ENCODE assay signal across 8 mouse cellular contexts in genomic region chr19:5447515-5448353, GRCm38 (mm10). TPM values are rescaled to one million over a fixed set of nuclear protein-coding genes. Genes with fewer than 3 reads are reported as not detected.
A peak's percentile ranks its signal among the peaks of the same experiment; 100 is the strongest.
DNase-seq lines count a peak whose midpoint lies in the region; ATAC-seq and TF ChIP-seq lines count a peak whose summit lies in the region.

TSS of gene Fosl1 (plus strand) at chr19:5447547.

- H3K4me1 ChIP-seq in cerebellum, adult 2 months (ENCODE audit: control insufficient read depth, insufficient read depth, low read length), result no peaks in the 10 kb centered on the region; the same call in 1 of the 2 replicates
- H3K4me1 ChIP-seq in midbrain, embryonic 16.5 days (ENCODE audit: control insufficient read depth, insufficient read depth, low read length), result peaks cover 5% of the 10 kb centered on the region; the same call in 1 of the 2 replicates
- peaks cover 16% of the 10 kb centered on the region for H3K4me1 ChIP-seq in stomach, embryonic 14.5 days (ENCODE audit: control insufficient read depth, insufficient read depth, low read length)

- DNase-seq in heart, adult 11 months, result peak; percentile 97
- no peak for DNase-seq in heart, postnatal 25 days (ENCODE audit: low spot score)
- peak; percentile 58 to 66 for DNase-seq in cerebellum, adult 2 months
- peak; percentile 41 for DNase-seq in forelimb bud, embryonic 11.5 days (ENCODE audit: low read depth, low spot score)
- DNase-seq in induced T-regulatory cell, adult 2 months (ENCODE audit: low read depth), result peak; percentile 94
- peak; percentile 75 for DNase-seq in liver

- peak within 1 kb of the TSS; percentile 46 for H3K4me3 ChIP-seq in cerebellum, adult 2 months (replicated peaks; ENCODE audit: insufficient read depth, low read depth, low read length)
- peak within 1 kb of the TSS; percentile 56 for H3K4me3 ChIP-seq in midbrain, embryonic 16.5 days (ENCODE audit: low read depth, low read length)
- peak within 1 kb of the TSS; percentile 47 for H3K4me3 ChIP-seq in stomach, embryonic 14.5 days (ENCODE audit: low read depth, low read length)

- H3K9me3 ChIP-seq in midbrain, embryonic 16.5 days (replicated peaks; ENCODE audit: control insufficient read depth, low read length, poor library complexity, severe bottlenecking), result no peaks in the 10 kb centered on the region
- H3K9me3 ChIP-seq in stomach, embryonic 14.5 days (ENCODE audit: control insufficient read depth, low read depth, low read length), result no peaks in the 10 kb centered on the region

- no peak within 1 kb of the TSS for H3K27ac ChIP-seq in cerebellum, adult 2 months (ENCODE audit: insufficient read depth, low read length)
- H3K27ac ChIP-seq in midbrain, embryonic 16.5 days (ENCODE audit: low read length), result no peak within 1 kb of the TSS
- no peak within 1 kb of the TSS for H3K27ac ChIP-seq in stomach, embryonic 14.5 days (ENCODE audit: low read length)

- peak; percentile 63 for ATAC-seq in midbrain, embryonic 16.5 days
- peak; percentile 57; the same call in 1 of the 2 replicates for ATAC-seq in stomach, embryonic 14.5 days (ENCODE audit: insufficient number of reproducible peaks, insufficient read depth, low FRiP score, low read depth)

- intact Hi-C loops in heart, postnatal 25 days (cut with DNase I), result no loop called here

- under 1% methylated on average over 70 of the region's 70 CpGs for WGBS in cerebellum, adult 2 months
- under 1% methylated on average over 70 of the region's 70 CpGs for WGBS in midbrain, embryonic 16.5 days
- under 1% methylated on average over 70 of the region's 70 CpGs for WGBS in stomach, embryonic 14.5 days

- no peaks in the 10 kb centered on the region for H3K27me3 ChIP-seq in cerebellum, adult 2 months (ENCODE audit: control insufficient read depth, insufficient read depth, low read length)
- H3K27me3 ChIP-seq in midbrain, embryonic 16.5 days (ENCODE audit: control insufficient read depth, insufficient read depth, low read depth, low read length), result peaks cover 45% of the 10 kb centered on the region
- H3K27me3 ChIP-seq in stomach, embryonic 14.5 days (ENCODE audit: control insufficient read depth, insufficient read depth, low read length), result peaks cover 14% of the 10 kb centered on the region

- no peak for TF ChIP-seq CTCF in cerebellum, adult 2 months (IDR thresholded peaks at IDR 0.05; ENCODE audit: borderline replicate concordance, insufficient read depth, low read depth, low read length)

- TF ChIP-seq POLR2A in cerebellum, adult 2 months (IDR thresholded peaks at IDR 0.05; ENCODE audit: borderline replicate concordance, insufficient read depth, low read length), result no peak

- H3K9ac ChIP-seq in midbrain, embryonic 16.5 days (ENCODE audit: low read depth, low read length), result peak within 1 kb of the TSS; percentile 33
- no peak within 1 kb of the TSS for H3K9ac ChIP-seq in stomach, embryonic 14.5 days (replicated peaks; ENCODE audit: low read depth, low read length)

- H3K4me2 ChIP-seq in midbrain, embryonic 16.5 days (ENCODE audit: low read length), result peak within 1 kb of the TSS; percentile 72
- peak within 1 kb of the TSS; percentile 99 for H3K4me2 ChIP-seq in stomach, embryonic 14.5 days (replicated peaks; ENCODE audit: low read depth, low read length)

- H3K36me3 ChIP-seq in midbrain, embryonic 16.5 days (ENCODE audit: control insufficient read depth, insufficient read depth, low read length), result no peaks in the 10 kb centered on the region
- H3K36me3 ChIP-seq in stomach, embryonic 14.5 days (ENCODE audit: control insufficient read depth, insufficient read depth, low read length), result no peaks in the 10 kb centered on the region

RNA-seq across cellular contexts. Expression of gene Fosl1, which starts in this region (rescaled TPM):
- not detected for total RNA-seq in heart, postnatal 25 days (2021)
- polyA plus RNA-seq in cerebellum, adult 2 months (2012; rRNA removed), result not detected in 2 replicates
- not detected in 2 replicates for polyA plus RNA-seq in midbrain, embryonic 16.5 days (2015; fragmentation: Nextera tagmentation; extraction: Ambion mirVana)
- not detected in 2 replicates for polyA plus RNA-seq in stomach, embryonic 14.5 days (2014; fragmentation: Nextera tagmentation; extraction: Ambion mirVana)

Comparison
In these comparisons a context has a peak if more than half of its experiments do, and no peak if none do; other contexts are left out.
1. Peak in DNase-seq and H3K4me3 ChIP-seq in cerebellum, adult 2 months; RNA of the gene not detected or under 1 TPM.
2. Peak in ATAC-seq, H3K4me3 ChIP-seq, H3K9ac ChIP-seq and H3K4me2 ChIP-seq in midbrain, embryonic 16.5 days; RNA of the gene not detected or under 1 TPM.
3. Peak in ATAC-seq, H3K4me3 ChIP-seq and H3K4me2 ChIP-seq in stomach, embryonic 14.5 days; RNA of the gene not detected or under 1 TPM.